Mouse (Mus musculus): ENCODE data around the gene Foxn4. TPM values are rescaled to one million over a fixed set of nuclear protein-coding genes. Genes with fewer than 3 reads are reported as not detected.

The Foxn4 gene
- under 1 TPM in 1 of 2 experiments, not detected in 1; 0.16 TPM for total RNA-seq (2021)

GRCm38 (mm10) chr5:114273693-114274402 lies at the start of gene Foxn4:
Gene Foxn4 (minus strand): TSS chr5:114273807.
- intact Hi-C loops (cut with DNase I) = no loop called here
- DNase-seq = no peak

GRCm38 (mm10) chr5:114323105-114323790 lies 49.6 kb upstream of the Foxn4 start:
- no peak for DNase-seq
- intact Hi-C loops (cut with DNase I) = no loop called here

- intact Hi-C loops (cut with DNase I) = loop anchor here (2.0 to 5.0 kb wide), 2 partner anchors 61 to 73 kb away; partner anchors contain the start of genes Kctd10 and Ube3b
Observed at GRCm38 (mm10) chr5:114309680-114310036, 36.1 kb upstream of the Foxn4 start.

GRCm38 (mm10) chr5:114308765-114309679 lies 35.4 kb upstream of the Foxn4 start:
- DNase-seq = no peak
- intact Hi-C loops (cut with DNase I) = loop anchor here (2.0 kb wide), 1 partner anchor 60 kb away; no protein-coding TSS in a partner anchor

More at GRCm38 (mm10) chr5:114309680-114310036, 36.1 kb upstream of the Foxn4 start:
- DNase-seq = no peak

- intact Hi-C loops (cut with DNase I) = no loop called here
- DNase-seq = no peak
Observed at GRCm38 (mm10) chr5:114306496-114306895, 32.9 kb upstream of the Foxn4 start.

- DNase-seq = no peak
- intact Hi-C loops (cut with DNase I) = no loop called here
Observed at GRCm38 (mm10) chr5:114303166-114303565, 29.6 kb upstream of the Foxn4 start.

GRCm38 (mm10) chr5:114299883-114300610 lies 26.4 kb upstream of the Foxn4 start:
- DNase-seq = no peak
- intact Hi-C loops (cut with DNase I) = no loop called here

GRCm38 (mm10) chr5:114299156-114299855 lies 25.7 kb upstream of the Foxn4 start:
- intact Hi-C loops (cut with DNase I) = no loop called here
- no peak for DNase-seq

- DNase-seq = peak; percentile 65
- intact Hi-C loops (cut with DNase I) = no loop called here
Observed at GRCm38 (mm10) chr5:114298212-114298894, 24.7 kb upstream of the Foxn4 start.

GRCm38 (mm10) chr5:114296693-114297631 lies 23.4 kb upstream of the Foxn4 start:
- intact Hi-C loops (cut with DNase I) = no loop called here
- peak; percentile 27 for DNase-seq

GRCm38 (mm10) chr5:114290004-114290403 lies 16.4 kb upstream of the Foxn4 start:
- DNase-seq = no peak
- intact Hi-C loops (cut with DNase I) = no loop called here

- intact Hi-C loops (cut with DNase I) = no loop called here
- no peak for DNase-seq
Observed at GRCm38 (mm10) chr5:114288874-114289273, 15.3 kb upstream of the Foxn4 start, which contains the start of gene Myo1h. Gene Myo1h (plus strand): TSS chr5:114289166.

GRCm38 (mm10) chr5:114288396-114288795 lies 14.8 kb upstream of the Foxn4 start:
- DNase-seq = no peak
- intact Hi-C loops (cut with DNase I) = no loop called here

GRCm38 (mm10) chr5:114286872-114287571 lies 13.4 kb upstream of the Foxn4 start:
- no peak for DNase-seq
- intact Hi-C loops (cut with DNase I) = no loop called here

- DNase-seq = no peak
Observed at GRCm38 (mm10) chr5:114286102-114286501, 12.5 kb upstream of the Foxn4 start.

GRCm38 (mm10) chr5:114285398-114285700 lies 11.7 kb upstream of the Foxn4 start:
- no peak for DNase-seq
- intact Hi-C loops (cut with DNase I) = no loop called here

More at GRCm38 (mm10) chr5:114286102-114286501, 12.5 kb upstream of the Foxn4 start:
- intact Hi-C loops (cut with DNase I) = no loop called here

- peak; percentile 25 for DNase-seq
- intact Hi-C loops (cut with DNase I) = no loop called here
Observed at GRCm38 (mm10) chr5:114284604-114285397, 11.2 kb upstream of the Foxn4 start.

All from left cerebral cortex, postnatal 4 days (tissue).